Mouse (Mus musculus): ENCODE measurements around the gene Fblim1. TPM values are rescaled to one million over a fixed set of nuclear protein-coding genes. Genes with fewer than 3 reads are reported as not detected.

Fblim1 gene
- polyA plus RNA-seq, 1 experiment from 2014 or later, result 1.8 TPM

DNA sequence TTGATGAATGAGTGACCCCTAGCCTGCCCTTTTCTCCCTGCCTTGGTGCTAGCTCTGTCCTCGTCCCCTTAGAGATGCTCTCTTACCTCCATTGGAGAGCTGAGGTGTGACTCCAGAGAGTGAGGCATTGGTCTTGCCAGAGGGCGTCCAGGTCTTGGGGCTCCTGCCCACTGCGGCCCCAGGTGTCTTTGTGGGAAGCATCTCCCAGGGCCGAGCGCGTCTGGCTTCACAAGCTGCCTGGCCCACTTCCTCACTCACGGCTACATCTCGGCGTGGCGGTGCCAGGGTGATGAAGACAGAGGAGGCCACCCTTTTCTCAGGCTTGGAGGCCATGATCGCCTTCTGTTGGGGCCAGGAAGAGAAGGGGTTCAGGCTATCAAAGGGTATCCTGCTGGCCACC, 10.8 kb downstream of the Fblim1 start:
- Histone ChIP-seq H3K27ac (ENCODE audit: low read depth) (no peak overlapping the region), H3K4me3 (ENCODE audit: low read depth, low read length) (no peak overlapping the region), H3K4me1 (ENCODE audit: insufficient read depth) (peaks cover 11% of the 10 kb centered on the region), H3K9me3 (ENCODE audit: low read length) (no peaks in the 10 kb centered on the region), H3K9ac (replicated peaks) (no peak overlapping the region), H3K4me2 (ENCODE audit: low read depth, low read length) (no peak overlapping the region), H3K27me3 (ENCODE audit: insufficient read depth, low read length) (peaks cover 19% of the 10 kb centered on the region), H3K36me3 (replicated peaks; ENCODE audit: insufficient read depth, low read length) (no peaks in the 10 kb centered on the region)
- no peak for DNase-seq
- ATAC-seq, result no peak
- no peak for TF ChIP-seq CTCF (IDR thresholded peaks at IDR 0.05; ENCODE audit: low read depth)
- no peak for TF ChIP-seq EP300 (IDR thresholded peaks at IDR 0.05; ENCODE audit: low read depth)
- WGBS (ENCODE audit: insufficient replicate concordance), result 86% methylated on average over 11 of the region's 11 CpGs

DNA sequence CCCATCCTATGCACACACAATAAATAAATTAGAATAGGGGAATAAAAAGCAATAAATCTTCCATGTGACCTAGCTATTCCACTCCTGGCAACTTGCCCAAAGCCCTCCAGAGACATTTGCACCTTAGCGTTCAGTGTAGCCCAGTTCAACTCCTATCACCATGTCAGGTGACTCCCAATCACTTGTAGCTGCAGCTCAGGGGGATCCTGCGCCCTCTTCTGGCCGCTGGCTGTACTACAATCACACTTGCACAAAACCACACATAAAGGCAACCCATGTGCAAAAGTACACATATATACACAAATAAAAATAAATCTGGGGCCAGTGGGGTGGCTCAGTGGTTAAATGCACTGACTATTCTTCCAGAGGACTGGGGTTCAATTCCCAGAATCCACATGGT, 14.3 kb downstream of the Fblim1 start:
- no peaks in the 10 kb centered on the region for H3K27me3 ChIP-seq (ENCODE audit: insufficient read depth, low read length)
- H3K4me2 ChIP-seq (ENCODE audit: low read depth, low read length), result no peak overlapping the region
- ATAC-seq (no peak), DNase-seq (peak; percentile 66)
- TF ChIP-seq CTCF (IDR thresholded peaks at IDR 0.05; ENCODE audit: low read depth), result peak; percentile 85
- TF ChIP-seq EP300 (IDR thresholded peaks at IDR 0.05; ENCODE audit: low read depth), result no peak
- no peak overlapping the region for H3K4me3 ChIP-seq (ENCODE audit: low read depth, low read length)
- no peaks in the 10 kb centered on the region for H3K9me3 ChIP-seq (ENCODE audit: low read length)
- no peaks in the 10 kb centered on the region for H3K36me3 ChIP-seq (replicated peaks; ENCODE audit: insufficient read depth, low read length)
- WGBS (ENCODE audit: insufficient replicate concordance), result 23% methylated on average over 3 of the region's 3 CpGs
- H3K27ac ChIP-seq (ENCODE audit: low read depth), result no peak overlapping the region
- no peak overlapping the region for H3K9ac ChIP-seq (replicated peaks)
- H3K4me1 ChIP-seq (ENCODE audit: insufficient read depth), result no peaks in the 10 kb centered on the region

- no peaks in the 10 kb centered on the region for H3K27me3 ChIP-seq (ENCODE audit: insufficient read depth, low read length)
- H3K4me3 ChIP-seq (ENCODE audit: low read depth, low read length), result no peak overlapping the region
- no peak overlapping the region for H3K9ac ChIP-seq (replicated peaks)
- no peaks in the 10 kb centered on the region for H3K9me3 ChIP-seq (ENCODE audit: low read length)
- H3K27ac ChIP-seq (ENCODE audit: low read depth), result no peak overlapping the region
- DNase-seq, result no peak
- H3K4me1 ChIP-seq (ENCODE audit: insufficient read depth), result no peaks in the 10 kb centered on the region
- 79% methylated on average over 8 of the region's 8 CpGs for WGBS (ENCODE audit: insufficient replicate concordance)
- TF ChIP-seq CTCF (IDR thresholded peaks at IDR 0.05; ENCODE audit: low read depth), result no peak
- TF ChIP-seq EP300 (IDR thresholded peaks at IDR 0.05; ENCODE audit: low read depth), result no peak
- H3K4me2 ChIP-seq (ENCODE audit: low read depth, low read length), result no peak overlapping the region
- H3K36me3 ChIP-seq (replicated peaks; ENCODE audit: insufficient read depth, low read length), result no peaks in the 10 kb centered on the region
- ATAC-seq, result no peak
Measured at GRCm38 (mm10) chr4:141583919-141584318, 22.0 kb downstream of the Fblim1 start.

DNA sequence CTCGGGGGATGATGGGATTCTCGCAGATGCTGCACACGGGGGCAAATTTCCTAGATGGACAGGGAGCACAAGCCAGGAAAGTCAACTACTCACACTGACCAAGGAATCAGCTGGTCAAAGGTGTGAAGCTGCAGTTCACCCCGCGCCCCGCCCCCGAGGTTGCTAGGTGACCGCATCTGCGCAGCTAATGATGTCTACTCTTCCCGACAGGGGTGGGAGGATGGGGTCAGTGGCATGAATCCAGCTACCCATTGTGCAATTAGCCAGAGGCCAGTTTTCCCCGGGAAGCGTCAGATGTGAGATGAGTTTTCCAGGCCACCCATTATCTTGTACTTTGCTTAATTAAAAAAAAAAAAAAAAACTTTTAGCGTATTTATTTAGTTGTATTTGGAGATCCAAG, 24.8 kb downstream of the Fblim1 start:
- H3K36me3 ChIP-seq (replicated peaks; ENCODE audit: insufficient read depth, low read length), result no peaks in the 10 kb centered on the region
- H3K4me3 ChIP-seq (ENCODE audit: low read depth, low read length), result no peak overlapping the region
- ATAC-seq, result no peak
- no peaks in the 10 kb centered on the region for H3K27me3 ChIP-seq (ENCODE audit: insufficient read depth, low read length)
- H3K9me3 ChIP-seq (ENCODE audit: low read length), result no peaks in the 10 kb centered on the region
- H3K4me2 ChIP-seq (ENCODE audit: low read depth, low read length), result no peak overlapping the region
- H3K9ac ChIP-seq (replicated peaks), result no peak overlapping the region
- H3K27ac ChIP-seq (ENCODE audit: low read depth), result no peak overlapping the region
- peak; percentile 17 for DNase-seq
- WGBS (ENCODE audit: insufficient replicate concordance), result 86% methylated on average over 13 of the region's 13 CpGs
- no peaks in the 10 kb centered on the region; the same call in 1 of the 2 replicates for H3K4me1 ChIP-seq (ENCODE audit: insufficient read depth)
- TF ChIP-seq EP300 (IDR thresholded peaks at IDR 0.05; ENCODE audit: low read depth), result no peak
- no peak for TF ChIP-seq CTCF (IDR thresholded peaks at IDR 0.05; ENCODE audit: low read depth)

GRCm38 (mm10) chr4:141578833-141579232, 27.1 kb downstream of the Fblim1 start:
- H3K36me3 ChIP-seq (replicated peaks; ENCODE audit: insufficient read depth, low read length), result no peaks in the 10 kb centered on the region
- ATAC-seq, result peak; percentile 31; the same call in 1 of the 2 replicates
- no peak for TF ChIP-seq CTCF (IDR thresholded peaks at IDR 0.05; ENCODE audit: low read depth)
- peak; percentile 41; the same call in 1 of the 2 replicates for TF ChIP-seq EP300 (IDR thresholded peaks at IDR 0.05; ENCODE audit: low read depth)
- WGBS (ENCODE audit: insufficient replicate concordance), result 26% methylated on average over 3 of the region's 3 CpGs
- H3K9ac ChIP-seq (replicated peaks), result no peak overlapping the region
- H3K9me3 ChIP-seq (ENCODE audit: low read length), result no peaks in the 10 kb centered on the region
- no peak overlapping the region for H3K4me3 ChIP-seq (ENCODE audit: low read depth, low read length)
- no peak overlapping the region for H3K4me2 ChIP-seq (ENCODE audit: low read depth, low read length)
- no peaks in the 10 kb centered on the region for H3K27me3 ChIP-seq (ENCODE audit: insufficient read depth, low read length)
- peak; percentile 15 for DNase-seq
- H3K4me1 ChIP-seq (ENCODE audit: insufficient read depth), result no peaks in the 10 kb centered on the region; the same call in 1 of the 2 replicates
- no peak overlapping the region for H3K27ac ChIP-seq (ENCODE audit: low read depth)

DNA sequence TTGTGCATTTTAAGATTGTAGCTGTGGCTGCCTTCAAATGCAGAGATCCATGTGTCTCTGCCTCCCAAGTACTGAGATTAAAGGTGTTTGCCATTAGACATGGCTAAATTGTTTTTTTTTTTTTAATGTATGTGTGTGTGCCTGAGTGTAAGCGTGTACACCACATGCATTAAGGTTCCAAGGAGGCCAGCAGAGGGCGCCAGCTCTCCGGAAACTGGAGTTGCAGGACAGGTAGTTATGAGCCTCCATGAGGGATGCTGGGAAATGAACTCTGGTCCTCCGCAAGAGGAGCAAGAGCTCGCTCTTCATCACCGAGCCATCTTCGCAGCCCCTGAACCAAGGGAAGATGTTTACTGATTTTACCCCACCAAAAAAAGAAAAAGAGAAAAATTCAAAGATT, 29.0 kb downstream of the Fblim1 start:
- no peaks in the 10 kb centered on the region for H3K36me3 ChIP-seq (replicated peaks; ENCODE audit: insufficient read depth, low read length)
- H3K9me3 ChIP-seq (ENCODE audit: low read length), result no peaks in the 10 kb centered on the region
- peak; percentile 35 for DNase-seq
- ATAC-seq, result no peak
- H3K27me3 ChIP-seq (ENCODE audit: insufficient read depth, low read length), result no peaks in the 10 kb centered on the region
- H3K4me3 ChIP-seq (ENCODE audit: low read depth, low read length), result no peak overlapping the region
- TF ChIP-seq EP300 (IDR thresholded peaks at IDR 0.05; ENCODE audit: low read depth) (no peak), CTCF (IDR thresholded peaks at IDR 0.05; ENCODE audit: low read depth) (peak; percentile 38; the same call in 1 of the 2 replicates)
- H3K4me2 ChIP-seq (ENCODE audit: low read depth, low read length), result no peak overlapping the region
- H3K9ac ChIP-seq (replicated peaks), result no peak overlapping the region
- WGBS (ENCODE audit: insufficient replicate concordance), result 86% methylated on average over 7 of the region's 7 CpGs
- peaks cover 13% of the 10 kb centered on the region for H3K4me1 ChIP-seq (ENCODE audit: insufficient read depth)
- no peak overlapping the region for H3K27ac ChIP-seq (ENCODE audit: low read depth)

GRCm38 (mm10) chr4:141576404-141576803, 29.5 kb downstream of the Fblim1 start:
- Histone ChIP-seq H3K4me3 (ENCODE audit: low read depth, low read length) (no peak overlapping the region), H3K4me1 (ENCODE audit: insufficient read depth) (peaks cover 15% of the 10 kb centered on the region), H3K9me3 (ENCODE audit: low read length) (no peaks in the 10 kb centered on the region), H3K27ac (ENCODE audit: low read depth) (no peak overlapping the region), H3K36me3 (replicated peaks; ENCODE audit: insufficient read depth, low read length) (no peaks in the 10 kb centered on the region), H3K27me3 (ENCODE audit: insufficient read depth, low read length) (no peaks in the 10 kb centered on the region), H3K4me2 (ENCODE audit: low read depth, low read length) (no peak overlapping the region), H3K9ac (replicated peaks) (no peak overlapping the region)
- WGBS (ENCODE audit: insufficient replicate concordance), result 79% methylated on average over 11 of the region's 11 CpGs
- no peak for DNase-seq
- ATAC-seq, result no peak
- TF ChIP-seq EP300 (IDR thresholded peaks at IDR 0.05; ENCODE audit: low read depth) (no peak), CTCF (IDR thresholded peaks at IDR 0.05; ENCODE audit: low read depth) (no peak)

All from liver, postnatal 0 days (tissue).